Mouse (Mus musculus) CD4-positive, CD25-positive, alpha-beta regulatory T cell, adult 2 months (primary cell): ENCODE measurements around the gene Micall2.
A peak's percentile ranks its signal among the peaks of the same experiment; 100 is the strongest.
"Not testable (repeated sequence)": the region's sequence is repeated elsewhere in the genome, so short reads cannot be mapped to it uniquely, and the experiment has no call there.

Experiments
- DNase-seq: peaks from one replicate; pipeline ENCODE4 v3.0.0-alpha.2; 2012; ENCODE audit warnings: low read depth, low spot score

Micall2 gene

GRCm38 (mm10) chr5:139735677-139736503 lies at the start of gene Micall2:
Gene Micall2, minus strand, starts transcription at chr5:139736336.
- peak; percentile 93 for DNase-seq

- no peak for DNase-seq
Observed at GRCm38 (mm10) chr5:139781406-139781805, 45.3 kb upstream of the Micall2 start.

- DNase-seq: no peak
Observed at GRCm38 (mm10) chr5:139776966-139777365, 40.8 kb upstream of the Micall2 start.

DNA sequence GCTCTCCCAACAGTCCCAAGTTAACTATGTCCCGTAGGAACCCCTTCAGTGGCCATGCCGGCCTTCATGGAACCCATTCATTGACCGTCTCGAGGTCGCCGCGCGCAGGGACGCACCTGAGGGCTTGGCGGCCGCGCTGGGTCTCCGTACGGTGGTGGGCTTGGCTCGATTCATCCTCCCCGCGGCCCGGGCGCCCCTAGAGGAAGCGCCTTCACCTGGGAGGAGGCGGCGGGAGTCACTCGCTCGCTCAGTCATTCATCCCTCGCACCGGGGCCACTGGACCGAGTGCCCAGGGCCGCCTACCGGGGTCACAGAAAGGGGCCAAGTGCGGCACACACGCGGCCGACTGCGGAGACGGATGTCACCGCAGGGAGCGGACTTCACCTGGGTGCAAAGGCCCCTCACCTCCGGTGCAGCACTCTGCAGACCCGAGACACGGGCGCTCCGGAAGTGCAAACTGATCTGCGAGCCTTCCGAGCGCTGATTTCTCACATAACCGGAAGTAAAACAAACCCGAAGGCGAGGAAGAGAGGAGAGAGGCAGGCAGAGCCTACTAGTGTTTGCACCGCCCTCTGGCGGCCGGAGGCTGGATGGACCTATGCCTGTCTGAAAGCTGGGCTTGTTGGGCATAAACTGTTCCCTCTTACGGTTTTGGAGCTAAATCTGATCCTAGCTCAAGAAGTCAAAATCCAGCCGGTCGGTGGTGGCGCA lies 39.2 kb upstream of the Micall2 start, which contains the start of gene Ints1:
Gene Ints1, minus strand, starts transcription at position 459 of the 711 bp plus-strand sequence.
- DNase-seq: peak; percentile 97

DNA sequence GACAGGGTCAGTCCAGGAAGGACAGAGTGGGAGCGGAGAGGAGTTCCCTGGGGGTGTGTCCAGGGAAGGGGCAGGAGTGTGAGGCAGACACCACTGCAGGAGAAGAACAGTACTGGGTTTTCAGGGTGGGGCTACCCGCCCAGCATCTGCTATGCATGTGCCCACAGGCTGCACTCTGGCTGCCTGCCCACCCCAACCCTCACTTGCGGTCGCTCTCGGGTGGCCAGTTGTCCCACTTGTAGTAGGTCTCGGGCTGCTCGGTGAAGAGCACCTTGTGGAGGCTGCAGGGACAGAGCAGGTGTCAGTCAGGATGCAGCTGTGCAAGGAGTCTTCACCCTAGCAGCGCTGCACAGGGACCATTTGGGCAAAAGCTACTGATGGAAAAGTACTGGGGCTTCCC lies 32.1 kb upstream of the Micall2 start:
- DNase-seq: no peak

DNA sequence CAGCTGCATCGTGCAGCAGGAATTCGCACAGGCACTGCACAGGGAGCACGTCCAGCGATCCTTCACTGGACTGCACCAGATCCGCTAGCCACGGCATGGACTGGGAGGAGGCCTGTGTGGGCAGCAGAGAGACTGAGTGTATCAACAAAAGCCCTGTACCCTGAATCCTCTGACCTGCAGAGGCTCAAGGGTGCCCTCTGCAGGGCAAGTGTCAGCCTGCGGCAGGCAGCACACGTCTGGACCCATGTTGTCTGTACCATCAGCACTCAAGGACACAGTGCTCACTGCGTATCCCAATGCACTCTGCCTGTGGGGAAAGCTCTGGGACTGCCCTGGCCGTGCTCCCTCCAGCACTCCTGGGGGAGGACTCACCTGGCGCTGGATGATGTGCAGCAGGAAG lies 28.2 kb upstream of the Micall2 start:
- DNase-seq: peak; percentile 51

GRCm38 (mm10) chr5:139758096-139758495 lies 22.0 kb upstream of the Micall2 start:
- no peak for DNase-seq

GRCm38 (mm10) chr5:139756586-139756985 lies 20.4 kb upstream of the Micall2 start:
- DNase-seq: no peak

DNA sequence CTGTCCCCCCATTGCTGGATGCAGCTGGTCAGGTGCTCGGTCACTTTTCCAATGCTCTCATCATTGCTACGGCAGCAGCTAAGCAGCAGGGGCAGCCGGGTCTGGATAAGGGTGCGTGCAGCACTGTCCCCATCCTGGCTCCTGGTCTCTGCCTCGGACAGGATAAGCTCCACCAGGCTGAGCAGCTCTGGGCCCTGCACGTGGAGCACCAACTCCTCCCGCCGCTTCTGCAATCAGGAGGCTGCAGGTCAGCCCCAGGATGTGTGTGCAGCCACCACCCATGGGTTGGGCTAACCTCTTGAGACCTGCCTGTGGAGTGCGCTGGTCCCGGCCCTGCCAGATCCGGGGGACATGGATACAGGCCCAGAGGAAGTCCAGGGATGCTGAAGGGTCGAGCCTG lies 20.0 kb upstream of the Micall2 start:
- DNase-seq: no peak

GRCm38 (mm10) chr5:139754753-139755152 lies 18.6 kb upstream of the Micall2 start:
- DNase-seq: peak; percentile 65

GRCm38 (mm10) chr5:139750535-139750934 lies 14.4 kb upstream of the Micall2 start:
- peak; percentile 73 for DNase-seq

DNA sequence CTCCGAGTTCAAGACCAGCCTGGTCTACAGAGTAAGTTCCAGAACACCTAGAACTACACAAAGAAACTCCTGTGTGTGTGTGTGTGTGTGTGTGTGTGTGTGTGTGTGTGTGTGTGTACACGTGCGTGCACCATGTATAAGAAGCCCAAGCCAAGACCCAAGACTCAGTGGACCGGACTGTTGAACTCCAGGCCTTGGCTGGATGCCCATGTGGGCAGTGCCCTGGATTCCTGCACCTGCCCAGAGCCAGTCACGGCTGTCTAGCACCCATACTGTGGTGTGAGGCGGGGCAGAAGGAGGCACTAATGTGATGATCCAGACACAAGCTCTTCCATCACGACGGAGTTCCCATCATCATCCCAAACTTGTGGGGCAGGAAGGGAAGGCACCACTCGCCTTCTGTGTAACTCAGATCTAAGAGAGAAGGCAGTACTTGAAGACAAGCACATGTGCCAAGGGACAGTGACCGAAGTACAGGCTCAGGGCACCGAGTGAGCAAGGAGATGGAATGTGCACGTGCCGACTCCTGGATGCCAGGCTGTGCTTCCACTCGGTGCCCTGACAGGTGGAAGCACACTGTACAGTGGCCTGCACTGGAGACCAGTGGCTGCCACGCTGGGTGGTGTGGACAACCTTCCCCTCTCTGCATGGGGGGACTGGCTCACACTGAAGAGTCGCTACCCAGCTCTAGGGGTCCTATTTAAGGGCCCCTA lies 13.4 kb upstream of the Micall2 start:
- no peak for DNase-seq

GRCm38 (mm10) chr5:139745771-139746170 lies 9.6 kb upstream of the Micall2 start:
- DNase-seq: peak; percentile 72

DNA sequence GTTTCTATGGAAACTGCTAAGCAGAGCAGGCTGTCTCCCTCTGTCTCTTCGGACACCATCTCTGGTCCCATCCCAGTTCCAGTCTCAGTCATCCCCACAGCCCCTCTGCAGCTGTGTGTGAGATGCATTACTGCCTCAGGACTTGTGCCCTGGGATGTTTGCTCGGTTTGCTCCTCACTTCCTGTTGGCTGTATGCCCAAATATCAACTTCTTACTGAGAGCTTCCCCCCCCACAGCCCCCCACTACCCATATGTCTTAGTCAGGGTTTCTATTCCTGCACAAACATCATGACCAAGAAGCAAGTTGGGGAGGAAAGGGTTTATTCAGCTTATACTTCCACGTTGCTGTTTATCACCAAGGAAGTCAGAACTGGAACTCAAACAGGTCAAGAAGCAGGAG lies 6.5 kb upstream of the Micall2 start:
- DNase-seq: not testable (repeated sequence)

- DNase-seq: no peak
Observed at GRCm38 (mm10) chr5:139738592-139739315, 2.6 kb upstream of the Micall2 start.

DNA sequence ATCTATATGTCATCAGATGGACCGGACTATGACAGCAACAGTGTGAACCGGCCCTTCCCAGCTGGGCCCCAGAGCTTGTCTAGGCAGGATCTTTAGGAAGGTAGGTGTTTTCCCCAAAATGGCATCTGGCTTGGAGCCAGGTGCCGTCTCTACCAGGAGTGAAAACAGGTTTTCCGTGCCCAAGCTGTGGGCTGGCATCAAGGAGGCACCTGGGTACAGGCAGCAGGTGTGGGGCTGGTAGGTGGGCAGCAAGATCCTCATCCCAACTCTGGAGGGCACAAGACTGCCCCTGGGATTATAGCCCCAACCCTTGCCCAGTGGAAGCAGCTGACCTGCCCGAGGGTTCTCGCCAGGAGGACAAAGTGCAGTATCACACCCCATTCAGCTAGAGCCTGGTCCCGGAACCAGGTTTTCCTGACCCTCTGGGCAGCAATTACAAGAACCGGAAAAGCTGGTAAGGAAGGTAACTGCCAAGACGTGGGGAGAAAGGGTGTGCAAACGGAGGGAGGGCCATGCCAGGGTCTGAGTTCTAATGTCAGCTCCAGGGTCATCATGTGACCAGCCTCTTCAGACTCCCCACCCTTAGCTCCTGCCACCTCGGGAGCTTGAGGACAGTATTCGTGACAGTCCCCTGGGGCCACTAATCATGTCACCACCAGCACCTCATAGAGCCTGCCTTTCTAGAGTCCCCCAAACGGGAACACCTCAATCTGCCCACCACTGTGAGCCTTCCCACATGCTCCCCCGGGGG lies 1.9 kb upstream of the Micall2 start:
- no peak for DNase-seq

GRCm38 (mm10) chr5:139736504-139736940 lies 386 bp upstream of the Micall2 start:
- DNase-seq: no peak

GRCm38 (mm10) chr5:139734746-139735145 lies 1.4 kb downstream of the Micall2 start:
- DNase-seq: no peak

GRCm38 (mm10) chr5:139734016-139734415 lies 2.1 kb downstream of the Micall2 start:
- no peak for DNase-seq

GRCm38 (mm10) chr5:139732634-139733107 lies 3.5 kb downstream of the Micall2 start:
- DNase-seq: no peak
